Mouse (Mus musculus): ENCODE measurements at regions not wholly inside any gene's neighbourhood (a gene's known extent, or its start where the extent isn't known, plus 50 kb on each side); places are given as distances from the start of the nearest gene placed in this dataset.

DNA sequence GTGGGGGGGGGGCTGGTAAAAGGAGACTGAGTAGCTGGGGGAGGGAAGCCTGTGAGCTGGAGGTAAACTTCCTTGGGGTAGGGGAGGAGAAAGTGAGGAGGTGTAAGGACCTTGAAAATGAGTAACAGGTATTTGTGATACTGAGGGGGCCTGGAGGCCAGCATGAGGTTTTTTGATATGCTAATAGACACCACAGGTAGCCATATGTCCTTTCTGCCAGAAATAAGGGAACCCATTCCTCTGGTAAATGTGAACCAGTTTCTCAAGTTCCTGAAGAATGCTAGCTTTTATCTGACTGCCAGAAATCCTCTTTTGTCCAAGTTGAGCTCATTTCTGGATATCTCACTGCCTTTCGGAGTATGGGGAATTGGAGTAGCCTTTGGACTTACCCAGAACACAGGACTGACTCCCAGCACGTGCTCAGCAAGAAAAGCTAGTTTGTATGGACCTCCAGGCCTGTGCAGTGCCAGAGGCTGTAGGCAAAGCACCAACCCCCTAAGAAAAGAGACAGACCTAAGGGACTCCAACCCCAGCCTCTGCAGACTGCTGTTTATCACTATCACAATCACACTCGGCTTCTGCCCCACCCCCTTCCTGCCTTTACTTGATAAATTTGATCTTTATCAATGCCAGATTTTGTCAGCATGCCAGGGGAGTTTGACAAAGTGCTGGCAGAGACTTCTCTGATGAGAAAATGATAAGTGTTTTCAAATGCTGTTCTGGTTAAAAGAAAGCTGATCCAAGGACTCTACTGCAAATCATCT lies 552.0 kb upstream of the Intu start:
- TF ChIP-seq CTCF (IDR thresholded peaks at IDR 0.05; ENCODE audit: borderline replicate concordance, insufficient read depth, low read length) (no peak), POLR2A (IDR thresholded peaks at IDR 0.05; ENCODE audit: low read depth, low read length) (no peak)
